In genomic region chr3:136325783-136326182, GRCm38 (mm10) we compare ENCODE assay signal across 8 mouse cellular contexts. TPM values are rescaled to one million over a fixed set of nuclear protein-coding genes. Genes with fewer than 3 reads are reported as not detected.
A peak's percentile ranks its signal among the peaks of the same experiment; 100 is the strongest.
DNase-seq lines count a peak whose midpoint lies in the region; ATAC-seq lines count a peak whose summit lies in the region.

Bank1 (minus strand) TSS chr3:136326066.

- intact Hi-C loops in left cerebral cortex, postnatal 4 days (cut with DNase I), result no loop called here

- no peak for ATAC-seq in erythroid progenitor cell, adult 5-6 weeks (replicated peaks; ENCODE audit: low FRiP score, poor library complexity, severe bottlenecking)

- peak; percentile 24 to 41 for DNase-seq in adrenal gland, adult (ENCODE audit: inconsistent age in 2 of 2, low spot score in 1 of 2)
- no peak for DNase-seq in adrenal gland, postnatal 25 days
- peak; percentile 2 to 25 for DNase-seq in adrenal gland, adult 18-20 months (ENCODE audit: low spot score in 2 of 2)
- peak; percentile 15 for DNase-seq in heart, postnatal 4 days
- peak; percentile 27 for DNase-seq in lung, postnatal 14 days
- DNase-seq in thymus, adult 18-20 months, result peak; percentile 25 to 36
- DNase-seq in left cerebral cortex, postnatal 4 days, result no peak

RNA-seq across cellular contexts. Expression of gene Bank1, which starts in this region (rescaled TPM):
- total RNA-seq in adrenal gland, postnatal 25 days (2021), result 0.76 and 0.82 TPM in 2 replicates
- total RNA-seq in adrenal gland, adult 18-20 months (2021), result under 1 TPM; 0.17 to 0.74 TPM
- under 1 TPM; 0.36 to 0.62 TPM for total RNA-seq in heart, postnatal 4 days (2021)
- 14.4 and 16.8 TPM in 2 replicates for total RNA-seq in erythroid progenitor cell, adult 5-6 weeks (2015; ENCODE audit: low replicate concordance)
- 7.7 and 9.8 TPM in 2 replicates for total RNA-seq in erythroid progenitor cell, adult 5-6 weeks (2017; ENCODE audit: low replicate concordance)
- under 1 TPM; 0.44 to 0.58 TPM for total RNA-seq in left cerebral cortex, postnatal 4 days (2021)

Comparison
In these comparisons a context has a peak if more than half of its experiments do, and no peak if none do; other contexts are left out.
1. DNase-seq: peak in adrenal gland, adult (2 of 2), lung, postnatal 14 days (single experiment) and thymus, adult 18-20 months (2 of 2); none in adrenal gland, postnatal 25 days (single experiment) and left cerebral cortex, postnatal 4 days (single experiment).
2. Peak in DNase-seq in adrenal gland, adult 18-20 months; RNA of the gene not detected or under 1 TPM.
3. Peak in DNase-seq in heart, postnatal 4 days; RNA of the gene not detected or under 1 TPM.